Mouse (Mus musculus): ENCODE data around the gene Tmem252.

DNA sequence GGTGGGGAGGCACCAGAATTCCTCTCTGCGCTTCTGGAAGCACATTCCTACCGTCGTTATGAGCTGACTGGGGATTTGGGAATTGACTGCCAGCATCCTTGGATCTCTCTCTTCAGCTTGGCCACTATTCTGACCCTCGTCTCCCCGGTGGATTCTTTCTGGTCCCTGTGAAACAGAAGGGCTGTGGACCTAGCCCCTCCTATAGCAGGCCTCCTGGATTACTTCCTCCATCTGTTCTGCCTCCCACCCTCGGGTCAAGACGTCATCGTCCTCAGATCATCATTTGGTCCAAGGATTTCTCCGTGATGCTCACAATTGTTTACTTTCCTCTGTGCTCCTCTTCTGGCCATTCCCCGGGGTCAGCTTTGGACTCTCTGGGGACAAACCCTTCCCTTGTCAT, 28.8 kb upstream of the Tmem252 start:
- TF ChIP-seq GATA1 (IDR thresholded peaks at IDR 0.05; ENCODE audit: low read length), result no peak
- no peak for TF ChIP-seq TAL1 (IDR thresholded peaks at IDR 0.05; ENCODE audit: low read length)

All from erythroblast, embryonic 14.5 days (primary cell).